Mouse (Mus musculus) testis, adult 2 months (tissue): ENCODE results near the gene Tac2.

Source experiments
- CTCF ChIP-seq: fragments of 200-500 bp; IDR thresholded peaks from 2 replicates; pipeline ENCODE4 v1.5.1; 2012; ENCODE audit warnings: low read depth, mild to moderate bottlenecking, inconsistent platforms, low read length, moderate library complexity; ENCODE audit not compliant: control insufficient read depth, insufficient read depth, insufficient replicate concordance
- POLR2A ChIP-seq: fragments of 200-500 bp; IDR thresholded peaks from 2 replicates; pipeline ENCODE4 v1.6.1; 2012; ENCODE audit warnings: low read depth, mild to moderate bottlenecking, inconsistent platforms, low read length, moderate library complexity; ENCODE audit not compliant: control insufficient read depth

- 0 out of 2 replicates have a peak, but pooled peaks have one; percentile 15 for TF ChIP-seq POLR2A
- TF ChIP-seq CTCF = no peak
Measured at GRCm38 (mm10) chr10:127755770-127756468, 31.6 kb downstream of the Tac2 start.
